Mouse (Mus musculus) hindbrain, embryonic 15.5 days (tissue): ENCODE data around the gene Ang. TPM values are rescaled to one million over a fixed set of nuclear protein-coding genes. Genes with fewer than 3 reads are reported as not detected.
"Not testable (repeated sequence)": the region's sequence is repeated elsewhere in the genome, so short reads cannot be mapped to it uniquely, and the experiment has no call there.

ENCODE experiments used
- ATAC-seq: fragments of 200-750 bp; cut with Nextera tagmentation; 2 replicates; pipeline ENCODE4 v1.8.0; 2017; ENCODE audit warnings: low read depth, moderate number of reproducible peaks, moderate TSS enrichment; ENCODE audit not compliant: low FRiP score
- H3K27ac ChIP-seq: fragments of 300-500 bp; sonication (generic); replicated peaks from 2 replicates; pipeline ENCODE4 v1.5.1; 2015; ENCODE audit warnings: mild to moderate bottlenecking, inconsistent platforms
- H3K27me3 ChIP-seq: fragments of 300-500 bp; sonication (generic); 2 replicates; pipeline ENCODE4 v1.6.1; 2015; ENCODE audit warnings: control low read depth, inconsistent platforms
- H3K36me3 ChIP-seq: fragments of 300-500 bp; sonication (generic); 2 replicates; pipeline ENCODE4 v1.6.1; 2015; ENCODE audit warnings: control low read depth, inconsistent platforms
- H3K4me1 ChIP-seq: fragments of 300-500 bp; sonication (generic); replicated peaks from 2 replicates; pipeline ENCODE4 v1.6.1; 2015; ENCODE audit warnings: control low read depth, inconsistent platforms
- H3K4me2 ChIP-seq: fragments of 300-500 bp; sonication (generic); 2 replicates; pipeline ENCODE4 v1.6.1; 2015; ENCODE audit warnings: moderate library complexity, mild to moderate bottlenecking, inconsistent platforms
- H3K4me3 ChIP-seq: fragments of 300-500 bp; sonication (generic); 2 replicates; pipeline ENCODE4 v1.5.1; 2015; ENCODE audit warnings: mild to moderate bottlenecking, inconsistent platforms
- H3K9ac ChIP-seq: fragments of 300-500 bp; sonication (generic); 2 replicates; pipeline ENCODE4 v1.6.1; 2015; ENCODE audit warnings: inconsistent platforms
- H3K9me3 ChIP-seq: fragments of 300-500 bp; sonication (generic); 2 replicates; pipeline ENCODE4 v1.6.1; 2016; ENCODE audit warnings: control low read depth, inconsistent platforms
- WGBS: fragments of 180-500 bp; shearing (Covaris S2); methylation state at CpG from one replicate; pipeline ENCODE4 v1.1.7; 2015; 5-methylcytosine and 5-hydroxymethylcytosine counted together
- polyA plus RNA-seq: library from polyadenylated mRNA; unstranded; fragments of >200 nt; fragmentation: Nextera tagmentation; extraction: Ambion mirVana; gene quantifications from 2 replicates; pipeline ENCODE4 v1.2.1, GENCODE M21; 2015

The Ang gene
- polyA plus RNA-seq, 1 experiment from 2014 or later: 5.0 TPM

GRCm38 (mm10) chr14:51090077-51090781 lies 721 bp upstream of the Ang start:
- WGBS: under 1% methylated on average over 27 of the region's 27 CpGs
- H3K27ac ChIP-seq: peak overlapping the region; percentile 76
- peak overlapping the region; percentile 61 for H3K4me3 ChIP-seq
- ATAC-seq: peak; percentile 57
- H3K27me3 ChIP-seq: no peaks in the 10 kb centered on the region
- H3K4me2 ChIP-seq: peak overlapping the region; percentile 73
- peak overlapping the region; percentile 60 for H3K9ac ChIP-seq
- no peaks in the 10 kb centered on the region for H3K36me3 ChIP-seq
- H3K4me1 ChIP-seq: peaks cover 11% of the 10 kb centered on the region; the same call in 1 of the 2 replicates
- no peaks in the 10 kb centered on the region for H3K9me3 ChIP-seq

DNA sequence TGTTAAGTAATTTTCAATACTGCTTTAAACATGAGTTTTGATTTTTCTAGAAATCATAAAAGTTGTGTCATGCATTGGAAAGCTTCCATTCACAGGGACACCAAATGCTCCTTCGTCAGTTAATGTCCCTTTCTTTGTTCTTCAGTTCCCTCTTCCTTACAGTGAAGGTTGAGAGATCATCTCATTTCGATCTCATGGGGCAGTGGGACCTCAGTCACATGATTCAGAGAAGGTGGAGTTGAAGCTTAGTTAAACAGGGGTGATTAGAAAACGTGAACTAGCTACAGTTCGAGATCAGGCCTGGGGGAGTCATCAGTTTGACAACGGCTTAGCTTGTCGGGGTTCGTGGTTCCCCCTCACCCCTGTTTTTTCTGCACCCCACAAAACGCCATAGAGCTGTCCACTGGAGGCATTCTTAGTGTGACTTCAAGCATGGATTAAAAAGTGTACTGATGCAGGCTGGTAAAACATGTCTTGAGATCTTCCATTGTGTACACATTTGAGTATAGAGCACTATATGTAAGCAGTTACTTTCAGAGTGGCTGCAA lies 1.2 kb downstream of the Ang start:
- no peaks in the 10 kb centered on the region for H3K27me3 ChIP-seq
- no peak overlapping the region; the same call in 1 of the 2 replicates for H3K27ac ChIP-seq
- H3K9me3 ChIP-seq: no peaks in the 10 kb centered on the region
- H3K36me3 ChIP-seq: no peaks in the 10 kb centered on the region
- WGBS: 41% methylated on average over 8 of the region's 8 CpGs
- H3K4me1 ChIP-seq: peaks cover 11% of the 10 kb centered on the region; the same call in 1 of the 2 replicates
- no peak for ATAC-seq
- H3K4me3 ChIP-seq: peak overlapping the region; percentile 61
- no peak overlapping the region; the same call in 1 of the 2 replicates for H3K9ac ChIP-seq
- peak overlapping the region; percentile 73 for H3K4me2 ChIP-seq

DNA sequence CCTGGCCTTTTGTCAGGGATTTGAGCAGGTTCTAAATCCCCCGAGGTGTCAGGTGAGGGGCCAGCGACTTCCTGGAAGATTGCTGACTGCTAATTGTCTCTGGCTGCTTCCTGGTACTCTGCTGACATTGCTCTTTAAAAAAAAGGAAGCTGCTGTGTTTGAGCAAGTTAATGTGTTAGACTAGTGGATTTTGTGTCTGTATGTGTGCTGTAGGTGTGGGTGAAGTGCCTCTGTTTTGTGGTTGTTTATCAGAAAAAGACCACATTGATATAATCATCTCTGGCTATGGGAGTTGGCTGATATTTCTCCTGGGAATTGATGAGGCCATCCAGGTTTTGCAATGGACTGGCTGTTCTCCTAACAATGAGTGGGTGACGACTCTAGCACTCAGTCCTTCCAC lies 2.5 kb downstream of the Ang start:
- Histone ChIP-seq H3K4me3 (no peak overlapping the region), H3K9ac (no peak overlapping the region), H3K4me1 (peaks cover 7% of the 10 kb centered on the region; the same call in 1 of the 2 replicates), H3K36me3 (no peaks in the 10 kb centered on the region), H3K4me2 (no peak overlapping the region), H3K27ac (no peak overlapping the region), H3K9me3 (no peaks in the 10 kb centered on the region), H3K27me3 (no peaks in the 10 kb centered on the region)
- WGBS: 33% methylated on average over 3 of the region's 3 CpGs
- ATAC-seq: no peak

- Histone ChIP-seq H3K4me2 (no peak overlapping the region), H3K4me1 (peaks cover 7% of the 10 kb centered on the region; the same call in 1 of the 2 replicates), H3K36me3 (no peaks in the 10 kb centered on the region), H3K9me3 (no peaks in the 10 kb centered on the region), H3K27ac (no peak overlapping the region), H3K4me3 (no peak overlapping the region), H3K9ac (no peak overlapping the region), H3K27me3 (no peaks in the 10 kb centered on the region)
- 78% methylated on average over 5 of the region's 5 CpGs for WGBS
- no peak for ATAC-seq
These were observed 3.3 kb downstream of the Ang start for GRCm38 (mm10) chr14:51094096-51094875.

GRCm38 (mm10) chr14:51094921-51095320 lies 4.0 kb downstream of the Ang start:
- no peak for ATAC-seq
- Histone ChIP-seq H3K27ac (no peak overlapping the region), H3K4me3 (no peak overlapping the region), H3K4me2 (no peak overlapping the region), H3K9ac (no peak overlapping the region), H3K4me1 (peaks cover 7% of the 10 kb centered on the region; the same call in 1 of the 2 replicates), H3K9me3 (no peaks in the 10 kb centered on the region), H3K27me3 (no peaks in the 10 kb centered on the region), H3K36me3 (no peaks in the 10 kb centered on the region)
- WGBS: 77% methylated on average over 8 of the region's 9 CpGs

GRCm38 (mm10) chr14:51095736-51096524 lies 5.0 kb downstream of the Ang start:
- no peaks in the 10 kb centered on the region for H3K36me3 ChIP-seq
- H3K9ac ChIP-seq: no peak overlapping the region
- no peak overlapping the region for H3K27ac ChIP-seq
- peaks cover 7% of the 10 kb centered on the region; the same call in 1 of the 2 replicates for H3K4me1 ChIP-seq
- H3K27me3 ChIP-seq: no peaks in the 10 kb centered on the region
- WGBS: 63% methylated on average over 9 of the region's 9 CpGs
- no peaks in the 10 kb centered on the region for H3K9me3 ChIP-seq
- no peak overlapping the region for H3K4me3 ChIP-seq
- H3K4me2 ChIP-seq: no peak overlapping the region
- no peak for ATAC-seq

DNA sequence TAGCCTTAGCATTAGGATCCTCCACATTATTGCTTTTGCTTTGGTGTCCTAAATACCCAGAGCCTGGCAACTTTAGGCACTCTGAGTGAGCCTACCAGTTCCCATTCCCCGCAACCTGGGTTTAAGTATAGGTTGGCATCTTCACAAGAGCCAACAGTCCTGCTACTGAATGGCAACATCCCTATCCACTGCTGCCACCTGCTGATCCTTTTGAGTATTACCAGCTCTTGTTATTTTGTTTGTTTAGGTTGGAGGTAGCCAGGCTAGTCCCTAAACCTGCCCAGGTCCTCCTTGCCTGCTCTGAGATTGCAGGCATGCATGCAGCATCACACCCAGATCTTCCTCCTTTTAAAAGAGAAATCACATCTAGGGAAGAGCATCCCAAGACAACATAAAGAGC lies 7.3 kb downstream of the Ang start:
- H3K27ac ChIP-seq, H3K36me3 ChIP-seq, H3K9me3 ChIP-seq, H3K27me3 ChIP-seq, H3K4me3 ChIP-seq, H3K4me1 ChIP-seq, H3K9ac ChIP-seq, H3K4me2 ChIP-seq: not testable (repeated sequence)
- 30% methylated on average over 1 of the region's 1 CpGs for WGBS
- peak; percentile 36; the same call in 1 of the 2 replicates for ATAC-seq

- no peaks in the 10 kb centered on the region for H3K27me3 ChIP-seq
- no peaks in the 10 kb centered on the region for H3K36me3 ChIP-seq
- ATAC-seq: no peak
- no peak overlapping the region for H3K4me3 ChIP-seq
- 98% methylated on average over 11 of the region's 11 CpGs for WGBS
- no peak overlapping the region for H3K4me2 ChIP-seq
- H3K9me3 ChIP-seq: no peaks in the 10 kb centered on the region
- no peak overlapping the region for H3K27ac ChIP-seq
- H3K9ac ChIP-seq: no peak overlapping the region
- H3K4me1 ChIP-seq: no peaks in the 10 kb centered on the region
These were observed 8.0 kb downstream of the Ang start for GRCm38 (mm10) chr14:51098921-51099320.

DNA sequence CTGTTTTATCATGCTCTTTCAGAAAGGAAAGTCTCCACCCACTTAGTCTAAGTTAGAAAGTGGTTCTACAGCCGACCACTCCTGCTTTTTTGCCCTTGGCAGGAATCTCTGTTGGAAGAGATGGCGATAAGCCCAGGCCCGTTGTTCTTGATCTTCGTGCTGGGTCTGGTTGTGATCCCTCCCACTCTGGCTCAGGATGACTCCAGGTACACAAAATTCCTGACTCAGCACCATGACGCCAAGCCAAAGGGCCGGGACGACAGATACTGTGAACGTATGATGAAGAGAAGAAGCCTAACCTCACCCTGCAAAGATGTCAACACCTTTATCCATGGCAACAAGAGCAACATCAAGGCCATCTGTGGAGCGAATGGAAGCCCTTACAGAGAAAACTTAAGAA lies 10.3 kb downstream of the Ang start:
- ATAC-seq: no peak
- Histone ChIP-seq H3K4me3 (no peak overlapping the region), H3K27ac (no peak overlapping the region), H3K36me3 (0 out of 2 replicates have a peak, but pooled peaks cover 3% of the 10 kb centered on the region), H3K4me2 (no peak overlapping the region), H3K9me3 (no peaks in the 10 kb centered on the region), H3K9ac (no peak overlapping the region), H3K27me3 (no peaks in the 10 kb centered on the region), H3K4me1 (no peaks in the 10 kb centered on the region)
- 78% methylated on average over 9 of the region's 9 CpGs for WGBS

GRCm38 (mm10) chr14:51103217-51103616 lies 12.3 kb downstream of the Ang start:
- Histone ChIP-seq H3K4me2 (no peak overlapping the region), H3K27me3 (no peaks in the 10 kb centered on the region), H3K27ac (no peak overlapping the region), H3K9me3 (no peaks in the 10 kb centered on the region), H3K4me3 (no peak overlapping the region), H3K4me1 (no peaks in the 10 kb centered on the region), H3K9ac (no peak overlapping the region), H3K36me3 (0 out of 2 replicates have a peak, but pooled peaks cover 3% of the 10 kb centered on the region)
- WGBS: 59% methylated on average over 3 of the region's 3 CpGs
- peak; percentile 43; the same call in 1 of the 2 replicates for ATAC-seq

- Histone ChIP-seq H3K4me3 (no peak overlapping the region), H3K4me2 (no peak overlapping the region), H3K27ac (no peak overlapping the region), H3K36me3 (0 out of 2 replicates have a peak, but pooled peaks cover 3% of the 10 kb centered on the region), H3K9ac (no peak overlapping the region), H3K27me3 (no peaks in the 10 kb centered on the region), H3K4me1 (no peaks in the 10 kb centered on the region), H3K9me3 (no peaks in the 10 kb centered on the region)
- ATAC-seq: no peak
- 91% methylated on average over 2 of the region's 2 CpGs for WGBS
These were observed 13.4 kb downstream of the Ang start for GRCm38 (mm10) chr14:51104366-51104765.
